Mouse (Mus musculus) A20 (cell line): ENCODE measurements at regions not wholly inside any gene's neighbourhood (a gene's known extent, or its start where the extent isn't known, plus 50 kb on each side); places are given as distances from the start of the nearest gene placed in this dataset.
A peak's percentile ranks its signal among the peaks of the same experiment; 100 is the strongest.
"Not testable (repeated sequence)": the region's sequence is repeated elsewhere in the genome, so short reads cannot be mapped to it uniquely, and the experiment has no call there.

Experiments used
- DNase-seq: peaks from one replicate; pipeline ENCODE4 v3.0.0-alpha.2; 2011; ENCODE audit warnings: low read depth, low spot score

- DNase-seq = not testable (repeated sequence)
Observed at GRCm38 (mm10) chrX:126693131-126693805, 122.4 kb downstream of the 4932411N23Rik start.

- DNase-seq = not testable (repeated sequence)
Observed at GRCm38 (mm10) chrX:126690828-126691227, 124.8 kb downstream of the 4932411N23Rik start.

GRCm38 (mm10) chrX:126685020-126685419, 130.6 kb downstream of the 4932411N23Rik start:
- DNase-seq = peak; percentile 5

GRCm38 (mm10) chrX:126655737-126656136, 159.9 kb downstream of the 4932411N23Rik start:
- DNase-seq = no peak
